26 mouse cellular contexts compared by ENCODE assay signal in genomic region chr12:30352393-30352792, GRCm38 (mm10). TPM values are rescaled to one million over a fixed set of nuclear protein-coding genes. Genes with fewer than 3 reads are reported as not detected.
DNase-seq lines count a peak whose midpoint lies in the region; ATAC-seq and TF ChIP-seq lines count a peak whose summit lies in the region.
"Had no signal": no experiment of that assay in that cellular context is flagged by ENCODE, and none has a peak within 500 bp of the region (broad histone marks: within the 10 kb centered on the region; RNA-seq: fewer than 3 reads in every experiment).

No protein-coding gene starts in this region.

- no peaks in the 10 kb centered on the region for H3K9me3 ChIP-seq in heart, embryonic 11.5 days (replicated peaks; ENCODE audit: control insufficient read depth, low read length)
- no peaks in the 10 kb centered on the region for H3K9me3 ChIP-seq in kidney, embryonic 16.5 days (ENCODE audit: low read length)
- H3K9me3 ChIP-seq in midbrain, embryonic 15.5 days: no peaks in the 10 kb centered on the region
- H3K9me3 ChIP-seq in midbrain, embryonic 10.5 days (replicated peaks): no peaks in the 10 kb centered on the region
- H3K9me3 ChIP-seq in embryonic facial prominence, embryonic 15.5 days (replicated peaks): no peaks in the 10 kb centered on the region
- H3K9me3 ChIP-seq: heart, embryonic 13.5 days had no signal

- H3K4me1 ChIP-seq in heart, embryonic 11.5 days (ENCODE audit: control insufficient read depth, insufficient read depth, low read length): no peaks in the 10 kb centered on the region
- H3K4me1 ChIP-seq in kidney, embryonic 16.5 days (ENCODE audit: insufficient read depth, low read length): no peaks in the 10 kb centered on the region
- peaks cover 6% of the 10 kb centered on the region; the same call in 1 of the 2 replicates for H3K4me1 ChIP-seq in kidney, adult 2 months (ENCODE audit: control insufficient read depth, insufficient read depth, low read length)
- H3K4me1 ChIP-seq in midbrain, embryonic 15.5 days: no peaks in the 10 kb centered on the region
- peaks cover 3% of the 10 kb centered on the region; the same call in 1 of the 2 replicates for H3K4me1 ChIP-seq in midbrain, embryonic 10.5 days
- H3K4me1 ChIP-seq in embryonic facial prominence, embryonic 15.5 days: no peaks in the 10 kb centered on the region
- H3K4me1 ChIP-seq: heart, embryonic 13.5 days had no signal

- H3K36me3 ChIP-seq in heart, embryonic 11.5 days (ENCODE audit: control insufficient read depth, insufficient read depth, low read length): no peaks in the 10 kb centered on the region
- no peaks in the 10 kb centered on the region for H3K36me3 ChIP-seq in kidney, embryonic 16.5 days (ENCODE audit: insufficient read depth, low read length)
- H3K36me3 ChIP-seq in kidney, adult 2 months (ENCODE audit: control insufficient read depth, insufficient read depth, low read length): no peaks in the 10 kb centered on the region
- H3K36me3 ChIP-seq in midbrain, embryonic 15.5 days (replicated peaks): no peaks in the 10 kb centered on the region
- no peaks in the 10 kb centered on the region for H3K36me3 ChIP-seq in midbrain, embryonic 10.5 days
- no peaks in the 10 kb centered on the region for H3K36me3 ChIP-seq in embryonic facial prominence, embryonic 15.5 days
- H3K36me3 ChIP-seq: heart, embryonic 13.5 days had no signal

- H3K9ac ChIP-seq in heart, embryonic 11.5 days (ENCODE audit: low read depth, low read length): no peak overlapping the region
- no peak overlapping the region for H3K9ac ChIP-seq in kidney, embryonic 16.5 days (replicated peaks; ENCODE audit: low read length)
- no peak overlapping the region for H3K9ac ChIP-seq in midbrain, embryonic 15.5 days
- H3K9ac ChIP-seq in embryonic facial prominence, embryonic 15.5 days: no peak overlapping the region
- H3K9ac ChIP-seq: forebrain, postnatal 0 days; heart, embryonic 13.5 days; hindbrain, embryonic 14.5 days had no signal

- WGBS in heart, embryonic 11.5 days (ENCODE audit: insufficient replicate concordance): 65% methylated on average over 2 of the region's 2 CpGs
- 46% methylated on average over 2 of the region's 2 CpGs for WGBS in kidney, embryonic 16.5 days
- 68% methylated on average over 2 of the region's 2 CpGs for WGBS in kidney, adult 2 months
- 65% methylated on average over 2 of the region's 2 CpGs for WGBS in midbrain, embryonic 15.5 days
- WGBS in midbrain, embryonic 10.5 days: 65% methylated on average over 2 of the region's 2 CpGs
- WGBS in embryonic facial prominence, embryonic 15.5 days: 35% methylated on average over 2 of the region's 2 CpGs

- no peak overlapping the region for H3K4me3 ChIP-seq in heart, embryonic 11.5 days (ENCODE audit: low read depth, low read length)
- no peak overlapping the region for H3K4me3 ChIP-seq in kidney, embryonic 16.5 days (ENCODE audit: low read length)
- no peak overlapping the region for H3K4me3 ChIP-seq in kidney, adult 2 months (ENCODE audit: insufficient read depth, low read depth, low read length)
- no peak overlapping the region for H3K4me3 ChIP-seq in midbrain, embryonic 15.5 days
- H3K4me3 ChIP-seq in midbrain, embryonic 10.5 days: no peak overlapping the region
- no peak overlapping the region for H3K4me3 ChIP-seq in embryonic facial prominence, embryonic 15.5 days (replicated peaks)
- H3K4me3 ChIP-seq: gastrocnemius, adult 2 months; heart, embryonic 13.5 days had no signal

- no peak overlapping the region for H3K4me2 ChIP-seq in heart, embryonic 11.5 days
- no peak overlapping the region for H3K4me2 ChIP-seq in kidney, embryonic 16.5 days (replicated peaks; ENCODE audit: low read depth, low read length)
- H3K4me2 ChIP-seq in midbrain, embryonic 15.5 days: no peak overlapping the region
- H3K4me2 ChIP-seq in embryonic facial prominence, embryonic 15.5 days (replicated peaks): no peak overlapping the region
- H3K4me2 ChIP-seq: heart, embryonic 13.5 days; hindbrain, embryonic 14.5 days had no signal

- TF ChIP-seq CTCF in kidney, adult 2 months (conservative IDR thresholded peaks at IDR 0.05; ENCODE audit: insufficient read depth, insufficient read length, low read depth, low read length): no peak

- DNase-seq in heart, adult 11 months: peak; percentile 68
- DNase-seq in kidney, adult 2 months: no peak
- no peak for DNase-seq in midbrain, embryonic 10.5 days (ENCODE audit: low spot score)
- no peak for DNase-seq in adipocyte (ENCODE audit: low spot score)
- DNase-seq: adrenal gland, adult 8-10 months; adrenal gland, postnatal 25 days; cerebellum, adult 11-12 months; cerebellum, adult 8-10 months; cerebellum, postnatal 10 days; cerebellum, postnatal 36 days; forebrain, postnatal 0 days; gastrocnemius, adult 2 months; gastrocnemius, postnatal 14 days; heart, adult 18-20 months; heart, postnatal 14 days; heart, postnatal 4 days had no signal

- no peak for ATAC-seq in heart, embryonic 11.5 days (replicated peaks; ENCODE audit: insufficient number of reproducible peaks, low FRiP score, low TSS enrichment)
- peak; percentile 69; the same call in 1 of the 2 replicates for ATAC-seq in kidney, embryonic 16.5 days (ENCODE audit: low FRiP score, low TSS enrichment)
- ATAC-seq in midbrain, embryonic 15.5 days (replicated peaks): 0 out of 2 replicates have a peak, but pooled peaks have one; percentile 33
- ATAC-seq in embryonic facial prominence, embryonic 15.5 days (ENCODE audit: insufficient number of reproducible peaks, low FRiP score, low TSS enrichment, low read depth): 0 out of 2 replicates have a peak, but pooled peaks have one; percentile 29
- ATAC-seq: CD4-positive, CD25-positive, alpha-beta regulatory T cell, adult 4 months; forebrain, embryonic 14.5 days; forebrain, postnatal 0 days; hindbrain, postnatal 0 days had no signal

- no peaks in the 10 kb centered on the region for H3K27me3 ChIP-seq in heart, embryonic 11.5 days (ENCODE audit: control insufficient read depth, insufficient read depth, low read length)
- no peaks in the 10 kb centered on the region for H3K27me3 ChIP-seq in kidney, embryonic 16.5 days (ENCODE audit: insufficient read depth, low read length)
- no peaks in the 10 kb centered on the region for H3K27me3 ChIP-seq in kidney, adult 2 months (replicated peaks; ENCODE audit: control insufficient read depth, insufficient read depth, low read length)
- H3K27me3 ChIP-seq in midbrain, embryonic 15.5 days (replicated peaks): no peaks in the 10 kb centered on the region
- H3K27me3 ChIP-seq in midbrain, embryonic 10.5 days (ENCODE audit: low read depth, poor library complexity, severe bottlenecking): no peaks in the 10 kb centered on the region
- H3K27me3 ChIP-seq in embryonic facial prominence, embryonic 15.5 days: no peaks in the 10 kb centered on the region
- H3K27me3 ChIP-seq: heart, embryonic 13.5 days had no signal

- no peak for TF ChIP-seq POLR2A in kidney, adult 2 months (IDR thresholded peaks at IDR 0.05; ENCODE audit: low read depth, low read length)

- H3K27ac ChIP-seq in heart, embryonic 11.5 days (ENCODE audit: low read depth, low read length): no peak overlapping the region
- H3K27ac ChIP-seq in kidney, embryonic 16.5 days (ENCODE audit: low read length): no peak overlapping the region
- no peak overlapping the region for H3K27ac ChIP-seq in kidney, adult 2 months (ENCODE audit: insufficient read depth, low read depth, low read length)
- no peak overlapping the region for H3K27ac ChIP-seq in midbrain, embryonic 15.5 days
- H3K27ac ChIP-seq in midbrain, embryonic 10.5 days (replicated peaks): no peak overlapping the region
- no peak overlapping the region for H3K27ac ChIP-seq in embryonic facial prominence, embryonic 15.5 days (replicated peaks)
- H3K27ac ChIP-seq: gastrocnemius, adult 2 months; heart, embryonic 13.5 days; hindbrain, embryonic 14.5 days; hindbrain, postnatal 0 days had no signal

RNA-seq across cellular contexts. Expression of gene Sntg2, which starts 20.8 kb away (rescaled TPM):
- 2.6 and 3.8 TPM in 2 replicates for polyA plus RNA-seq in heart, embryonic 11.5 days (2014; fragmentation: Nextera tagmentation; extraction: Ambion mirVana)
- polyA plus RNA-seq in kidney, embryonic 16.5 days (2015; fragmentation: Nextera tagmentation; extraction: Ambion mirVana): 6.0 and 7.8 TPM in 2 replicates
- 0.88 and 1.2 TPM in 2 replicates for polyA plus RNA-seq in kidney, adult 2 months (2012; rRNA removed)
- polyA plus RNA-seq in midbrain, embryonic 15.5 days (2015; fragmentation: Nextera tagmentation; extraction: Ambion mirVana): 5.4 and 5.7 TPM in 2 replicates
- polyA plus RNA-seq in midbrain, embryonic 10.5 days (2016; fragmentation: Nextera tagmentation; extraction: Ambion mirVana): 0.24 and 0.49 TPM in 2 replicates
- 1.8 and 3.3 TPM in 2 replicates for polyA plus RNA-seq in embryonic facial prominence, embryonic 15.5 days (2015; fragmentation: Nextera tagmentation; extraction: Ambion mirVana)
- polyA plus RNA-seq: C2C12; CD4-positive, CD25-positive, alpha-beta regulatory T cell, adult 4 months had no signal
